Mouse (Mus musculus) forebrain, embryonic 12.5 days (tissue): Measurements from ENCODE around the gene Galnt18. TPM values are rescaled to one million over a fixed set of nuclear protein-coding genes. Genes with fewer than 3 reads are reported as not detected.

ENCODE experiments used
- ATAC-seq: fragments of 200-750 bp; cut with Nextera tagmentation; 2 replicates; pipeline ENCODE4 v1.8.0; 2017; ENCODE audit warnings: moderate TSS enrichment; ENCODE audit not compliant: low FRiP score
- H3K27ac ChIP-seq: fragments of 300-500 bp; sonication (generic); 2 replicates; pipeline ENCODE4 v1.5.1; 2016; ENCODE audit warnings: mild to moderate bottlenecking
- H3K27me3 ChIP-seq: fragments of 300-500 bp; sonication (generic); 2 replicates; pipeline ENCODE4 v1.6.1; 2016; ENCODE audit warnings: mild to moderate bottlenecking
- H3K36me3 ChIP-seq: fragments of 300-500 bp; sonication (generic); replicated peaks from 2 replicates; pipeline ENCODE4 v1.6.1; 2016; ENCODE audit warnings: mild to moderate bottlenecking
- H3K4me1 ChIP-seq: fragments of 300-500 bp; sonication (generic); 2 replicates; pipeline ENCODE4 v1.6.1; 2016
- H3K4me2 ChIP-seq: fragments of 300-500 bp; sonication (generic); 2 replicates; pipeline ENCODE4 v1.6.1; 2016; ENCODE audit warnings: mild to moderate bottlenecking, moderate library complexity
- H3K4me3 ChIP-seq: fragments of 300-500 bp; sonication (generic); replicated peaks from 2 replicates; pipeline ENCODE4 v1.5.1; 2016; ENCODE audit warnings: mild to moderate bottlenecking
- H3K9ac ChIP-seq: fragments of 300-500 bp; sonication (generic); 2 replicates; pipeline ENCODE4 v1.6.1; 2016; ENCODE audit warnings: mild to moderate bottlenecking
- H3K9me3 ChIP-seq: fragments of 300-500 bp; sonication (generic); 2 replicates; pipeline ENCODE4 v1.6.1; 2016
- WGBS: fragments of 180-500 bp; shearing (Covaris S2); methylation state at CpG from one replicate; pipeline ENCODE4 v1.1.7; 2016; 5-methylcytosine and 5-hydroxymethylcytosine counted together
- polyA plus RNA-seq: library from polyadenylated mRNA; unstranded; fragments of >200 nt; fragmentation: Nextera tagmentation; extraction: Ambion mirVana; gene quantifications from 2 replicates; pipeline ENCODE4 v1.2.1, GENCODE M21; 2016

Gene Galnt18
- polyA plus RNA-seq, 1 experiment from 2014 or later, result 5.6 TPM

- Histone ChIP-seq H3K4me1 (peaks cover 10% of the 10 kb centered on the region; the same call in 1 of the 2 replicates), H3K9ac (no peak overlapping the region), H3K27me3 (no peaks in the 10 kb centered on the region), H3K36me3 (no peaks in the 10 kb centered on the region), H3K4me2 (no peak overlapping the region), H3K27ac (no peak overlapping the region), H3K4me3 (no peak overlapping the region), H3K9me3 (no peaks in the 10 kb centered on the region)
- ATAC-seq, result no peak
Observed at GRCm38 (mm10) chr7:111701788-111702187, 78.0 kb downstream of the Galnt18 start.

- Histone ChIP-seq H3K4me3 (no peak overlapping the region), H3K9ac (no peak overlapping the region), H3K9me3 (no peaks in the 10 kb centered on the region), H3K4me1 (peaks cover 10% of the 10 kb centered on the region; the same call in 1 of the 2 replicates), H3K27me3 (no peaks in the 10 kb centered on the region), H3K4me2 (no peak overlapping the region), H3K36me3 (no peaks in the 10 kb centered on the region), H3K27ac (no peak overlapping the region)
- ATAC-seq, result no peak
- 55% methylated on average over 3 of the region's 3 CpGs for WGBS
Observed at GRCm38 (mm10) chr7:111699446-111699845, 80.3 kb downstream of the Galnt18 start.

- no peak for ATAC-seq
- H3K36me3 ChIP-seq, result no peaks in the 10 kb centered on the region
- H3K4me3 ChIP-seq, result no peak overlapping the region
Observed at GRCm38 (mm10) chr7:111696226-111696625, 83.6 kb downstream of the Galnt18 start.

GRCm38 (mm10) chr7:111694312-111694711, 85.5 kb downstream of the Galnt18 start:
- no peak for ATAC-seq
- Histone ChIP-seq H3K4me3 (no peak overlapping the region), H3K9ac (no peak overlapping the region), H3K36me3 (no peaks in the 10 kb centered on the region), H3K9me3 (no peaks in the 10 kb centered on the region), H3K27ac (no peak overlapping the region), H3K27me3 (no peaks in the 10 kb centered on the region), H3K4me2 (no peak overlapping the region), H3K4me1 (peaks cover 19% of the 10 kb centered on the region)
- 84% methylated on average over 6 of the region's 6 CpGs for WGBS

More at GRCm38 (mm10) chr7:111696226-111696625, 83.6 kb downstream of the Galnt18 start:
- Histone ChIP-seq H3K4me1 (peaks cover 25% of the 10 kb centered on the region), H3K27ac (no peak overlapping the region), H3K9ac (no peak overlapping the region), H3K9me3 (no peaks in the 10 kb centered on the region), H3K4me2 (no peak overlapping the region), H3K27me3 (no peaks in the 10 kb centered on the region)

- ATAC-seq, result peak; percentile 61; the same call in 1 of the 2 replicates
- Histone ChIP-seq H3K4me2 (no peak overlapping the region), H3K9me3 (no peaks in the 10 kb centered on the region), H3K4me1 (peaks cover 15% of the 10 kb centered on the region), H3K36me3 (no peaks in the 10 kb centered on the region), H3K27ac (0 out of 2 replicates have a peak overlapping the region, but pooled peaks have one; percentile 11), H3K9ac (no peak overlapping the region), H3K27me3 (no peaks in the 10 kb centered on the region), H3K4me3 (no peak overlapping the region)
- WGBS, result 58% methylated on average over 9 of the region's 9 CpGs
Observed at GRCm38 (mm10) chr7:111692641-111693261, 87.0 kb downstream of the Galnt18 start.

GRCm38 (mm10) chr7:111680108-111680507, 99.7 kb downstream of the Galnt18 start:
- Histone ChIP-seq H3K27ac (no peak overlapping the region), H3K4me3 (no peak overlapping the region), H3K4me1 (no peaks in the 10 kb centered on the region), H3K27me3 (no peaks in the 10 kb centered on the region), H3K9me3 (0 out of 2 replicates have a peak, but pooled peaks cover 5% of the 10 kb centered on the region), H3K4me2 (no peak overlapping the region), H3K9ac (no peak overlapping the region), H3K36me3 (no peaks in the 10 kb centered on the region)
- WGBS, result 95% methylated on average over 3 of the region's 3 CpGs
- ATAC-seq, result no peak

GRCm38 (mm10) chr7:111676483-111676882, 103.3 kb downstream of the Galnt18 start:
- Histone ChIP-seq H3K4me2 (no peak overlapping the region), H3K9ac (no peak overlapping the region), H3K9me3 (0 out of 2 replicates have a peak, but pooled peaks cover 5% of the 10 kb centered on the region), H3K4me3 (no peak overlapping the region), H3K36me3 (no peaks in the 10 kb centered on the region), H3K27ac (no peak overlapping the region), H3K27me3 (no peaks in the 10 kb centered on the region), H3K4me1 (no peaks in the 10 kb centered on the region)
- ATAC-seq, result no peak
- WGBS, result 78% methylated on average over 3 of the region's 3 CpGs

- 53% methylated on average over 4 of the region's 4 CpGs for WGBS
Observed at GRCm38 (mm10) chr7:111672467-111672866, 107.3 kb downstream of the Galnt18 start.

GRCm38 (mm10) chr7:111663139-111664073, 116.4 kb downstream of the Galnt18 start:
- 74% methylated on average over 14 of the region's 14 CpGs for WGBS
- Histone ChIP-seq H3K27ac (no peak overlapping the region), H3K4me3 (no peak overlapping the region), H3K9ac (no peak overlapping the region), H3K9me3 (no peaks in the 10 kb centered on the region), H3K27me3 (no peaks in the 10 kb centered on the region), H3K36me3 (no peaks in the 10 kb centered on the region), H3K4me1 (peaks cover 7% of the 10 kb centered on the region; the same call in 1 of the 2 replicates), H3K4me2 (no peak overlapping the region)
- ATAC-seq, result no peak

More at GRCm38 (mm10) chr7:111672467-111672866, 107.3 kb downstream of the Galnt18 start:
- Histone ChIP-seq H3K27ac (no peak overlapping the region), H3K4me1 (no peaks in the 10 kb centered on the region), H3K9me3 (no peaks in the 10 kb centered on the region), H3K36me3 (no peaks in the 10 kb centered on the region), H3K9ac (no peak overlapping the region), H3K27me3 (no peaks in the 10 kb centered on the region), H3K4me3 (no peak overlapping the region), H3K4me2 (no peak overlapping the region)
- ATAC-seq, result no peak

GRCm38 (mm10) chr7:111658579-111658978, 121.2 kb downstream of the Galnt18 start:
- H3K36me3 ChIP-seq, result no peaks in the 10 kb centered on the region
- H3K4me2 ChIP-seq, result no peak overlapping the region
- no peak overlapping the region for H3K9ac ChIP-seq
- no peak overlapping the region for H3K27ac ChIP-seq
- 83% methylated on average over 4 of the region's 4 CpGs for WGBS
- no peaks in the 10 kb centered on the region for H3K27me3 ChIP-seq
- no peak for ATAC-seq
- no peak overlapping the region for H3K4me3 ChIP-seq
- H3K9me3 ChIP-seq, result no peaks in the 10 kb centered on the region
- H3K4me1 ChIP-seq, result peaks cover 7% of the 10 kb centered on the region; the same call in 1 of the 2 replicates

- no peaks in the 10 kb centered on the region for H3K9me3 ChIP-seq
- H3K36me3 ChIP-seq, result no peaks in the 10 kb centered on the region
- no peaks in the 10 kb centered on the region for H3K4me1 ChIP-seq
- ATAC-seq, result no peak
- H3K27ac ChIP-seq, result no peak overlapping the region
- H3K4me2 ChIP-seq, result no peak overlapping the region
- no peak overlapping the region for H3K9ac ChIP-seq
- no peaks in the 10 kb centered on the region for H3K27me3 ChIP-seq
- WGBS, result 97% methylated on average over 8 of the region's 8 CpGs
- H3K4me3 ChIP-seq, result no peak overlapping the region
Observed at GRCm38 (mm10) chr7:111655002-111655401, 124.8 kb downstream of the Galnt18 start.

GRCm38 (mm10) chr7:111654526-111654925, 125.3 kb downstream of the Galnt18 start:
- ATAC-seq, result no peak
- H3K4me2 ChIP-seq, result no peak overlapping the region
- no peak overlapping the region for H3K9ac ChIP-seq
- H3K27ac ChIP-seq, result no peak overlapping the region
- no peaks in the 10 kb centered on the region for H3K9me3 ChIP-seq
- H3K4me3 ChIP-seq, result no peak overlapping the region
- H3K4me1 ChIP-seq, result no peaks in the 10 kb centered on the region
- H3K36me3 ChIP-seq, result no peaks in the 10 kb centered on the region
- no peaks in the 10 kb centered on the region for H3K27me3 ChIP-seq
